Mouse (Mus musculus) megakaryocyte, embryonic 14.5 days (primary cell): Measurements from ENCODE around the gene BC048562.

Source experiments
- FLI1 ChIP-seq: IDR thresholded peaks from 2 replicates; pipeline ENCODE4 v1.6.1; 2012; ENCODE audit warnings: low read length, inconsistent platforms, mixed read lengths
- GATA1 ChIP-seq: IDR thresholded peaks from 3 replicates; pipeline ENCODE4 v1.6.1; 2012; ENCODE audit warnings: mixed read lengths, low read length, inconsistent platforms, borderline replicate concordance

DNA sequence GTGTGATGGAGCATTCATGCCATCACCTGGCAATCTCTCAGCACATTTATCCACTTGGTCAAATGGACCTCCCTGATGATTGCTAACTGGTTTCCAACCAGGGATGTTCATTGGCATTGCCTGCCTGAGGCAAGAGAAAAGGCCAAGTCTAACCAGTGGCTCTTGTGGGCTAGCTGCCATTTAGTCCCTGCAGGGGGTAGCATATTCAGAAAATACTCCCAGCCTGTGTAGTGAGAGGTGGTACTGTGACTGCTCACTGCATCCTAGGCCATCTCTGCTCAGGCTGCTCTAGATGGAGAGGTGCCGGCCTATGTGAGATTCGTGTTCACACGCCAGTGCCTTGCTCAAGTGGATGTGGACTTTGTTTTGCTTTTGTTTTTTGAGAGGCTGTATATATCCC, 38.0 kb upstream of the BC048562 start:
- TF ChIP-seq FLI1: no peak
- no peak for TF ChIP-seq GATA1
